Comparison of ENCODE assay signal across 8 mouse cellular contexts in the genomic region with DNA sequence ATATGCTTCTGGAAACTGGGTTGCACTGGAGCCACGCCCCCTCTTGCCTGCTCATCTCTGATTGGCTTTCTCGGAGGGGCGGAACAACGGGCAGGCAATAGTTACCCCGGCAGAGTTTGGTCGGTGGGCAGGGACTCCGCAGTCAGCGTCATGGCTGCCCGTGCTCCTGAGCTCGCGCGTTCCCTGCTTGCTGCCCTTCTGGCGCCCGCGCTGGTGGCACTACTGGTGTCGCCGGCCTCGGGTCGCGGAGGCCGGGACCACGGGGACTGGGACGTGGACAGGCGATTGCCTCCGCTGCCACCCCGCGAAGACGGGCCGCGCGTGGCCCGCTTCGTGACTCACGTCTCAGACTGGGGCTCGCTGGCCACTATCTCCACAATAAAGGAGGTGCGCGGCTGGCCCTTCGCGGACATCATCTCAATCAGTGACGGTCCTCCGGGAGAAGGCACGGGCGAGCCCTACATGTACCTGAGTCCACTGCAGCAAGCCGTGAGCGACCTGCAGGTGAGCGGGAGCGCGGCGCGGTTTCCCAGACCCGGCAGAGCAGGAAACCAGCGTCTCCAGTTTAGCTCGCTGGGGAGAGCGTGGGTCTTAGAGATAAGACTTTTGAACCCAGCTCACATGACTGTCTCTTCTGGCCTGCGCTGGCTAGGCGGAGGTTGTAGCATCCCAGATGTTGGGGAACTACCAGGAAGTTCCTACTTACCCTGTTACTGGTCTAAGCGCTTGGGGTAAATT. TPM values are rescaled to one million over a fixed set of nuclear protein-coding genes. Genes with fewer than 3 reads are reported as not detected.
A peak's percentile ranks its signal among the peaks of the same experiment; 100 is the strongest.
DNase-seq lines count a peak whose midpoint lies in the region; ATAC-seq and TF ChIP-seq lines count a peak whose summit lies in the region.

A gene (plus strand): TSS at position 112 of the 738 bp plus-strand sequence.

- DNase-seq in G1E (ENCODE audit: low spot score), result peak; percentile 96
- DNase-seq in cerebellum, adult 18-20 months, result peak; percentile 94 to 98
- peak; percentile 91 for DNase-seq in forebrain, postnatal 0 days
- peak; percentile 94 for DNase-seq in heart, postnatal 4 days
- DNase-seq in layer of hippocampus, adult 9-10 months (ENCODE audit: low spot score), result peak; percentile 88
- DNase-seq in ovary, postnatal 10 days (ENCODE audit: low spot score), result peak; percentile 75
- DNase-seq in thymus, postnatal 10 days (ENCODE audit: low spot score in 2 of 2), result peak; percentile 91 to 93

- peaks cover 31% of the 10 kb centered on the region for H3K36me3 ChIP-seq in G1E (replicated peaks)
- no peaks in the 10 kb centered on the region for H3K36me3 ChIP-seq in forebrain, postnatal 0 days (ENCODE audit: insufficient read depth)
- no peaks in the 10 kb centered on the region for H3K36me3 ChIP-seq in lung, embryonic 16.5 days (ENCODE audit: control insufficient read depth, insufficient read depth, low read length)

- peaks cover 10% of the 10 kb centered on the region for H3K9me3 ChIP-seq in G1E (replicated peaks)
- H3K9me3 ChIP-seq in forebrain, postnatal 0 days (ENCODE audit: low read length), result no peaks in the 10 kb centered on the region
- no peaks in the 10 kb centered on the region for H3K9me3 ChIP-seq in lung, embryonic 16.5 days (ENCODE audit: control insufficient read depth, low read length)

- ATAC-seq in G1E (ENCODE audit: extremely low read depth, insufficient number of reproducible peaks, low FRiP score, poor library complexity, severe bottlenecking), result peak; percentile 83
- ATAC-seq in forebrain, postnatal 0 days, result peak; percentile 100
- peak; percentile 98 for ATAC-seq in lung, embryonic 16.5 days (ENCODE audit: low read depth)

- H3K27ac ChIP-seq in forebrain, postnatal 0 days (ENCODE audit: low read depth, low read length), result no peak within 1 kb of the TSS
- peak within 1 kb of the TSS; percentile 59 for H3K27ac ChIP-seq in lung, embryonic 16.5 days (ENCODE audit: low read length)

- peak within 1 kb of the TSS; percentile 95 for H3K4me2 ChIP-seq in forebrain, postnatal 0 days (ENCODE audit: low read depth)
- H3K4me2 ChIP-seq in lung, embryonic 16.5 days (ENCODE audit: low read depth, low read length), result peak within 1 kb of the TSS; percentile 88

- H3K4me3 ChIP-seq in G1E (ENCODE audit: low read depth, low read length), result peak within 1 kb of the TSS; percentile 98
- H3K4me3 ChIP-seq in forebrain, postnatal 0 days (ENCODE audit: low read depth, low read length), result peak within 1 kb of the TSS; percentile 71
- peak within 1 kb of the TSS; percentile 90 for H3K4me3 ChIP-seq in lung, embryonic 16.5 days (ENCODE audit: low read length)

- no peak for TF ChIP-seq CTCF in G1E (IDR thresholded peaks at IDR 0.05; ENCODE audit: low read depth, low read length)
- TF ChIP-seq CTCF in forebrain, postnatal 0 days (IDR thresholded peaks at IDR 0.05; ENCODE audit: low read depth), result no peak

- WGBS in forebrain, postnatal 0 days, result under 1% methylated on average over 57 of the region's 57 CpGs
- WGBS in lung, embryonic 16.5 days, result under 1% methylated on average over 57 of the region's 57 CpGs

- H3K27me3 ChIP-seq in G1E (ENCODE audit: insufficient read depth, low read length), result no peaks in the 10 kb centered on the region
- H3K27me3 ChIP-seq in forebrain, postnatal 0 days (ENCODE audit: insufficient read depth, low read length), result no peaks in the 10 kb centered on the region
- no peaks in the 10 kb centered on the region; the same call in 1 of the 2 replicates for H3K27me3 ChIP-seq in lung, embryonic 16.5 days (ENCODE audit: control insufficient read depth, insufficient read depth, low read depth, low read length)

- peak within 1 kb of the TSS; percentile 64 for H3K9ac ChIP-seq in forebrain, postnatal 0 days
- H3K9ac ChIP-seq in lung, embryonic 16.5 days (ENCODE audit: low read length), result peak within 1 kb of the TSS; percentile 85

- H3K4me1 ChIP-seq in G1E (ENCODE audit: insufficient read depth, low read depth, low read length), result peaks cover 55% of the 10 kb centered on the region
- H3K4me1 ChIP-seq in forebrain, postnatal 0 days (ENCODE audit: insufficient read depth), result 0 out of 2 replicates have a peak, but pooled peaks cover 5% of the 10 kb centered on the region
- peaks cover 11% of the 10 kb centered on the region for H3K4me1 ChIP-seq in lung, embryonic 16.5 days (replicated peaks; ENCODE audit: control insufficient read depth, insufficient read depth, low read length)

RNA-seq across cellular contexts. Expression of the gene that starts here (rescaled TPM):
- total RNA-seq in G1E (2014; fragmentation: Nextera tagmentation), result 514 and 555 TPM in 2 replicates
- 239 and 269 TPM in 2 replicates for total RNA-seq in G1E (2017)
- 139 and 160 TPM in 2 replicates for polyA plus RNA-seq in G1E (2012)
- total RNA-seq in forebrain, postnatal 0 days (2014; rRNA removed), result 20.0 and 22.7 TPM in 2 replicates
- polyA plus RNA-seq in forebrain, postnatal 0 days (2015; fragmentation: Nextera tagmentation; extraction: Ambion mirVana), result 34.7 and 42.3 TPM in 2 replicates
- total RNA-seq in heart, postnatal 4 days (2021), result 10 to 100 TPM; 24.3 to 28.7 TPM
- polyA plus RNA-seq in lung, embryonic 16.5 days (2015; fragmentation: Nextera tagmentation; extraction: Ambion mirVana), result 60.8 and 68.6 TPM in 2 replicates

Comparison
In these comparisons a context has a peak if more than half of its experiments do, and no peak if none do; other contexts are left out.
1. RNA of the gene that starts here (total RNA-seq): 239 to 555 TPM in G1E; 24.3 to 28.7 TPM in heart, postnatal 4 days and 20.0 to 22.7 TPM in forebrain, postnatal 0 days; every median in the first group is over 4 times any median in the second.
2. Peak in every context shown above with its lines, with median percentiles within 50 percentile points of each other: ATAC-seq, DNase-seq and H3K4me3 ChIP-seq.